Mouse (Mus musculus): ENCODE measurements around the gene Tpx2. TPM values are rescaled to one million over a fixed set of nuclear protein-coding genes. Genes with fewer than 3 reads are reported as not detected.

The Tpx2 gene
- polyA plus RNA-seq, 1 experiment from 2014 or later: 57.7 TPM

DNA sequence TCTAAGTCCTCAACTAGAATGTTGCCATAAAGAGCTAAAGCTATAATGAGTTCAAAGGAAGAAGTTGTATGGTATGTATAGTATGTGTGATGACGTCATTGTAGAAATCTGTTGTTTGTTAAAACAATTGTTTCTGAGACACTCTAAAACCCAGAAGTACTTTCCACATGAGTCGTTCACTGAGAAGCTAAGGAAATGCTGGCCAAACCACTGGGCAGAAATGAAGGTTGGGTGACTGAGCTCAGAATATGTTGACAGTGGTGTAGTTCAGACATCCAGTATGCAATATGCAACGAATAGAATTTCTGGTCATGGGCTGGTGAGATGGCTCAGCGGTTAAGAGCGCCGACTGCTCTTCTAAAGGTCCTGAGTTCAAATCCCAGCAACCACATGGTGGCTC is 15.6 kb downstream of the Tpx2 start:
- no peak overlapping the region for H3K4me2 ChIP-seq (ENCODE audit: low read depth, low read length)
- no peaks in the 10 kb centered on the region for H3K9me3 ChIP-seq (replicated peaks; ENCODE audit: control insufficient read depth, low read length)
- no peak for ATAC-seq (ENCODE audit: low read depth)
- H3K27me3 ChIP-seq (ENCODE audit: control insufficient read depth, insufficient read depth, low read depth, low read length): no peaks in the 10 kb centered on the region
- no peak overlapping the region for H3K4me3 ChIP-seq (ENCODE audit: low read depth, low read length)
- H3K9ac ChIP-seq (ENCODE audit: low read depth, low read length): no peak overlapping the region
- peaks cover 3% of the 10 kb centered on the region; the same call in 1 of the 2 replicates for H3K4me1 ChIP-seq (ENCODE audit: control insufficient read depth, low read depth, low read length)
- peaks cover 56% of the 10 kb centered on the region for H3K36me3 ChIP-seq (ENCODE audit: control insufficient read depth, insufficient read depth)
- WGBS (ENCODE audit: insufficient replicate concordance): 93% methylated on average over 6 of the region's 6 CpGs
- no peak overlapping the region for H3K27ac ChIP-seq (ENCODE audit: low read length)

DNA sequence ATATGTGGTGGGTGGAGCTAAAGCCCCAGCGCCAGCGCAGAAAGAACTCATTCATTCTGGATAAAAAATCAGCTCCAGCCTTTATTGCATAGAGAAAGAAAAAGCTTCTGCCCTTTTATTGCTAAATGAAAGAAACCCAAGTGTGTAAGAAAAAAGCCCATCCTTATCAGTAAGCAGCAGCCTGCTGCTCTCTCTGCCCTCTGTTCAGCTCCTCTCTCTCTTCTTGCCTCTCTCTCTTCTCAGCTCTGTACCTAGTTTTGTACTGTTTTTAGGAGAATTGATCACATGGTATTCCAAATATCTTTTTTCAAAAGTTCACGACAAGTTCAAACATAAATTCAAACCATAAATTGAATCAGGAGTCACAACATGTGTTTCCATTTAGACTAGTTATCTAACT is 30.5 kb downstream of the Tpx2 start:
- no peaks in the 10 kb centered on the region for H3K27me3 ChIP-seq (ENCODE audit: control insufficient read depth, insufficient read depth, low read depth, low read length)
- H3K36me3 ChIP-seq (ENCODE audit: control insufficient read depth, insufficient read depth): peaks cover 81% of the 10 kb centered on the region
- H3K4me3 ChIP-seq (ENCODE audit: low read depth, low read length): no peak overlapping the region
- no peak overlapping the region for H3K27ac ChIP-seq (ENCODE audit: low read length)
- H3K9ac ChIP-seq (ENCODE audit: low read depth, low read length): no peak overlapping the region
- no peaks in the 10 kb centered on the region for H3K4me1 ChIP-seq (ENCODE audit: control insufficient read depth, low read depth, low read length)
- no peak; the same call in 1 of the 2 replicates for ATAC-seq (ENCODE audit: low read depth)
- no peak overlapping the region for H3K4me2 ChIP-seq (ENCODE audit: low read depth, low read length)
- WGBS (ENCODE audit: insufficient replicate concordance): 61% methylated on average over 3 of the region's 3 CpGs
- no peaks in the 10 kb centered on the region for H3K9me3 ChIP-seq (replicated peaks; ENCODE audit: control insufficient read depth, low read length)

DNA sequence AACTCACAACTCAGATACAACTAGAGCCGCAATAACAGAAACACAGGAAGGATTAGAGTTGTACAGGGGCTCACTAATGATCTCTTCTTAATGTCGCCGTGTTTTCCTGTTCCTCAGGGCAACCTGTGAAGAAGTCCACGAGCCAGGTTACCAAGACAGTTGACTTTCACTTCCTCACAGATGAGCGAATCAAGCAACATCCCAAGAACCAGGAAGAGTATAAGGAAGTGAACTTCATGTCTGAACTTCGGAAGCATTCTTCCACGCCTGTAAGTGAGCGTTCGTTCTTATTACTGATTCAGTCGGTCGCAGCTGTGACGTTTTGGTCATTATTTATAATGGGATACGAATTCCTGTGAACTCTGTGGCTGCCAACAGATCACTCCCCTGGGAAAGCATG is 33.1 kb downstream of the Tpx2 start:
- H3K36me3 ChIP-seq (ENCODE audit: control insufficient read depth, insufficient read depth): peaks cover 88% of the 10 kb centered on the region
- H3K27ac ChIP-seq (ENCODE audit: low read length): no peak overlapping the region
- whole genome bisulfite sequencing (ENCODE audit: insufficient replicate concordance): 90% methylated on average over 13 of the region's 13 CpGs
- H3K4me2 ChIP-seq (ENCODE audit: low read depth, low read length): no peak overlapping the region
- H3K4me1 ChIP-seq (ENCODE audit: control insufficient read depth, low read depth, low read length): no peaks in the 10 kb centered on the region
- H3K9ac ChIP-seq (ENCODE audit: low read depth, low read length): no peak overlapping the region
- no peaks in the 10 kb centered on the region for H3K27me3 ChIP-seq (ENCODE audit: control insufficient read depth, insufficient read depth, low read depth, low read length)
- no peak for ATAC-seq (ENCODE audit: low read depth)
- no peak overlapping the region for H3K4me3 ChIP-seq (ENCODE audit: low read depth, low read length)
- H3K9me3 ChIP-seq (replicated peaks; ENCODE audit: control insufficient read depth, low read length): no peaks in the 10 kb centered on the region

DNA sequence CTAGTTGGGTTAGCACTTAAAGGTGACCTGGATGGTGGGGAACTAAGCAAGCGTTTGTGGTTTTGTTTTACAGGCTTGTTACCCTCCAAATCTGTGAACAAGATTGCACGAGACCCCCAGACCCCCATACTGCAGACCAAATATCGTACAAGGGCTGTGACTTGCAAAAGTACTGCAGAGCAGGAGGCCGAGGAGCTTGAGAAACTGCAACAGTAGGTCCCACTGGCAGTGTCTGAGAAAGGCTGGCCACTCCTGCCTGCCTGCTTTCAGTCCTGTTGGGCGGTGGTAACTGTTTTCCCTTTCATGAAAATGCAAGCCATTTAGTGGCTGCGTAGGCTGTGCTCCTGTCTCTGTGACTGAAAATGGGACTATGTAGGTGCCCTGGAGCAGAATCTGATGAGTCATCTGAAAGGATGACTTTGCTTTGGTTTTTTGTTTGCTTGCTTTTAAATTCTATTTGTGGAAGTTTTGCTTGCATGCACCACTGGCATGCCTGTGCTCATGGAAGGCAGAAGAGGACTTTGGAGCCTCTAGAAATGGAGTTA is 36.4 kb downstream of the Tpx2 start:
- ATAC-seq (ENCODE audit: low read depth): no peak
- no peak overlapping the region for H3K4me3 ChIP-seq (ENCODE audit: low read depth, low read length)
- no peak overlapping the region for H3K27ac ChIP-seq (ENCODE audit: low read length)
- H3K4me2 ChIP-seq (ENCODE audit: low read depth, low read length): no peak overlapping the region
- no peaks in the 10 kb centered on the region for H3K27me3 ChIP-seq (ENCODE audit: control insufficient read depth, insufficient read depth, low read depth, low read length)
- no peaks in the 10 kb centered on the region for H3K9me3 ChIP-seq (replicated peaks; ENCODE audit: control insufficient read depth, low read length)
- 88% methylated on average over 6 of the region's 6 CpGs for WGBS (ENCODE audit: insufficient replicate concordance)
- no peaks in the 10 kb centered on the region for H3K4me1 ChIP-seq (ENCODE audit: control insufficient read depth, low read depth, low read length)
- peaks cover 94% of the 10 kb centered on the region for H3K36me3 ChIP-seq (ENCODE audit: control insufficient read depth, insufficient read depth)
- H3K9ac ChIP-seq (ENCODE audit: low read depth, low read length): no peak overlapping the region

DNA sequence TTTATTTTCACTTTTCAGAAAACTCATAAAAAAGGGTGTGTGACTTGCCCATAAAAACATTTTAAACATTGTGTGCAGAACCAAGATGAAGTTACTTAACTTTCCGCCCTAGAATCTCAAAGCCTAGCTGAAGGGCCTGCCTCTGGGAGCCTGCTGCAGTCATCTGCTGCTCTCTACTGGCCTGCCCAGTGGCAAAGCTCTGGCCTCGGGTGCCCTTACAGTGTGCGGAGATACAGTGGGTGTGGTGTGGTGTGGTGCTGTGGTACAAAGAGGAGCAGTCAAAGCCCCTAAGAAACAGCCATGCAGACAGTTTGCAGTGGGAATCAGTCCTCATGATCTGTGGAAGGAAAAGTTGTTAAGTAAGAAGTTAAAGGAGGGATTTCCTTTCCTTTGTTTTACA is 39.5 kb downstream of the Tpx2 start:
- Histone ChIP-seq H3K36me3 (ENCODE audit: control insufficient read depth, insufficient read depth) (peaks cover 91% of the 10 kb centered on the region), H3K4me1 (ENCODE audit: control insufficient read depth, low read depth, low read length) (no peaks in the 10 kb centered on the region), H3K9me3 (replicated peaks; ENCODE audit: control insufficient read depth, low read length) (no peaks in the 10 kb centered on the region), H3K4me3 (ENCODE audit: low read depth, low read length) (no peak overlapping the region), H3K27ac (ENCODE audit: low read length) (no peak overlapping the region), H3K27me3 (ENCODE audit: control insufficient read depth, insufficient read depth, low read depth, low read length) (no peaks in the 10 kb centered on the region), H3K4me2 (ENCODE audit: low read depth, low read length) (no peak overlapping the region), H3K9ac (ENCODE audit: low read depth, low read length) (no peak overlapping the region)
- 85% methylated on average over 3 of the region's 3 CpGs for WGBS (ENCODE audit: insufficient replicate concordance)
- no peak for ATAC-seq (ENCODE audit: low read depth)

DNA sequence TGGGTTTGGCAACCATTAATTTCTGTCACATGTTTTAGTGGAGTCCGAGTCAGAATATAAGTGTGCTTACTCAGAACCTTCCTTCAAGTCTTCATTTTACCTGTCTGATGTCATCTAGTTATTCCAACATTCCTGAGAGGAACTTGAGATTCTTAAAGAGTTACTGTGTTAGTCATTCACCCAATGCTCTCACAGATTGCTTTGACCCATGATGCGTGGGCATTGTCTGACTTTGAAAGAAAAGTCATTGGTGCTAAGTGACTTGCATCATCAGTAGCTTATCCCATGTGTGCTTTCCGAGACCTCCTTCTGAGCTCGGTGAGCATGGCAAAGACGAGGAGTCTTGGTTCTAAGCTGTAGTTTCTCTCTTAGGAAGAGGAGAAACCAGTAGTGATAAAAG is 41.0 kb downstream of the Tpx2 start:
- no peak overlapping the region for H3K9ac ChIP-seq (ENCODE audit: low read depth, low read length)
- no peaks in the 10 kb centered on the region for H3K4me1 ChIP-seq (ENCODE audit: control insufficient read depth, low read depth, low read length)
- H3K27ac ChIP-seq (ENCODE audit: low read length): no peak overlapping the region
- no peak overlapping the region for H3K4me2 ChIP-seq (ENCODE audit: low read depth, low read length)
- H3K9me3 ChIP-seq (replicated peaks; ENCODE audit: control insufficient read depth, low read length): no peaks in the 10 kb centered on the region
- H3K4me3 ChIP-seq (ENCODE audit: low read depth, low read length): no peak overlapping the region
- no peaks in the 10 kb centered on the region for H3K27me3 ChIP-seq (ENCODE audit: control insufficient read depth, insufficient read depth, low read depth, low read length)
- 91% methylated on average over 5 of the region's 5 CpGs for WGBS (ENCODE audit: insufficient replicate concordance)
- ATAC-seq (ENCODE audit: low read depth): no peak
- peaks cover 93% of the 10 kb centered on the region for H3K36me3 ChIP-seq (ENCODE audit: control insufficient read depth, insufficient read depth)

DNA sequence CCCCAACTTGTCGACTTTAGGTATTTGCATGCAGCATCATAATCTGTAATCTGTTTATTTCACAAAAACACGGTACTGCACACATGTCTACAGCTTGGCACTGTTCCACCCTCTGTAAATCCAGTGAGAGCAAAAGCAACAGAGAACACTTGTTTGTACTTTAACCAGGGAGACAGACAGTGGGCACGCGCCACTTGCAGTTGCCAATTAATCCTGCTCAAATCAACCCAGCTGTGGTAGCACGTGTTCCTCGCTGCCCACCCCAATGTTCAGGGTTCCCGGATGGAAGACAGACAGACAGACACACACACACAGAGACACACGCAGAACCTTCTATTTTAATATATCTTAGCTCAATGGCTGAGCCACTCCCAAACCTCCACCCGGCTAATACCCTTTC is 48.1 kb downstream of the Tpx2 start:
- Histone ChIP-seq H3K27ac (ENCODE audit: low read length) (no peak overlapping the region), H3K4me2 (ENCODE audit: low read depth, low read length) (no peak overlapping the region), H3K9me3 (replicated peaks; ENCODE audit: control insufficient read depth, low read length) (no peaks in the 10 kb centered on the region), H3K27me3 (ENCODE audit: control insufficient read depth, insufficient read depth, low read depth, low read length) (no peaks in the 10 kb centered on the region), H3K4me1 (ENCODE audit: control insufficient read depth, low read depth, low read length) (no peaks in the 10 kb centered on the region), H3K9ac (ENCODE audit: low read depth, low read length) (no peak overlapping the region), H3K4me3 (ENCODE audit: low read depth, low read length) (no peak overlapping the region), H3K36me3 (ENCODE audit: control insufficient read depth, insufficient read depth) (peaks cover 49% of the 10 kb centered on the region)
- WGBS (ENCODE audit: insufficient replicate concordance): 88% methylated on average over 9 of the region's 9 CpGs
- ATAC-seq (ENCODE audit: low read depth): no peak

DNA sequence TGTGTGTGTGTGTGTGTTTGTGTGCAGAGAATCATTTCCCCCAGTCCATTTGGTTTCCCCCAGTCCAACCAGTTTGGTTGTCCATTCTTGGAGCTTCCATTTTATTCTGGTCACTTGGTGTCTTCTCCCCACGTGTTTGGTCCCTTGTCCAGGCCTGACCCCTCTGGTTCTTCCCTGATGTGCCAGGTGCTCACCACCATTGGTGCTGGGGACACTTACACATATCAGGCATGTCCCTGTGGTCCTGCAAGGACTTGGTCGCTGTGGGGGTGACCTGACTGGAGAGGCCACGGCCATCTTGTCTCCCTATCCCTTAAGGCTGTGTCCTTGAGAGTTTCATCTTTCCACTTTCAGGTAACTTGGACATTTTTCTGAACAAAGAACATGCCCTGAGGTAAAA is 49.2 kb downstream of the Tpx2 start:
- peaks cover 39% of the 10 kb centered on the region for H3K36me3 ChIP-seq (ENCODE audit: control insufficient read depth, insufficient read depth)
- no peak overlapping the region for H3K9ac ChIP-seq (ENCODE audit: low read depth, low read length)
- no peak for ATAC-seq (ENCODE audit: low read depth)
- no peak overlapping the region for H3K4me3 ChIP-seq (ENCODE audit: low read depth, low read length)
- H3K4me2 ChIP-seq (ENCODE audit: low read depth, low read length): no peak overlapping the region
- H3K9me3 ChIP-seq (replicated peaks; ENCODE audit: control insufficient read depth, low read length): no peaks in the 10 kb centered on the region
- no peaks in the 10 kb centered on the region for H3K27me3 ChIP-seq (ENCODE audit: control insufficient read depth, insufficient read depth, low read depth, low read length)
- WGBS (ENCODE audit: insufficient replicate concordance): 84% methylated on average over 3 of the region's 3 CpGs
- no peaks in the 10 kb centered on the region for H3K4me1 ChIP-seq (ENCODE audit: control insufficient read depth, low read depth, low read length)
- no peak overlapping the region for H3K27ac ChIP-seq (ENCODE audit: low read length)

DNA sequence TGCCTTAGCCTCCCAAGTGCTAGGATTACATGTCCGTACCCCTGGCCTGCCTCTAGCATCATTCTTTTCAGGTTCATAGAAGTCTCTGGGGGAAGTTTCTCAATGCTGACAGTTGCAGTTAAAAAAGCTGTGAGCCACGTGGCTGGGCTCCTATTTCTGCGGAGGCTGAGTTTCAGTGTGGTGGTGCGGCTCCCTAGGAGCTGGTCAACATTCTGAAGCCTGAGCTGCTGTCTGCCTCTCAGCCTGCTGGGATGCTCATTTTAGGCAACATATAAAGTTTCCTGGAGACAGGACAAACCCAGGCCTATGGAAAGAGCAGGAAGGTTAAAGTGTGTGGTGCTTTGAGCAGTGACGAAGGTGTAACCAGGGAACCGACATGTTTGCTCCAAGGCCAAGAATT is 51.2 kb downstream of the Tpx2 start:
- no peak overlapping the region for H3K4me3 ChIP-seq (ENCODE audit: low read depth, low read length)
- no peak overlapping the region for H3K4me2 ChIP-seq (ENCODE audit: low read depth, low read length)
- ATAC-seq (ENCODE audit: low read depth): no peak
- 75% methylated on average over 6 of the region's 6 CpGs for WGBS (ENCODE audit: insufficient replicate concordance)
- H3K27ac ChIP-seq (ENCODE audit: low read length): no peak overlapping the region
- H3K4me1 ChIP-seq (ENCODE audit: control insufficient read depth, low read depth, low read length): no peaks in the 10 kb centered on the region
- no peak overlapping the region for H3K9ac ChIP-seq (ENCODE audit: low read depth, low read length)
- H3K9me3 ChIP-seq (replicated peaks; ENCODE audit: control insufficient read depth, low read length): no peaks in the 10 kb centered on the region
- H3K36me3 ChIP-seq (ENCODE audit: control insufficient read depth, insufficient read depth): peaks cover 18% of the 10 kb centered on the region
- H3K27me3 ChIP-seq (ENCODE audit: control insufficient read depth, insufficient read depth, low read depth, low read length): no peaks in the 10 kb centered on the region
